Mouse (Mus musculus) large intestine, adult 2 months (tissue): ENCODE results near the gene Iars2. TPM values are rescaled to one million over a fixed set of nuclear protein-coding genes. Genes with fewer than 3 reads are reported as not detected.
"Not testable (repeated sequence)": the region's sequence is repeated elsewhere in the genome, so short reads cannot be mapped to it uniquely, and the experiment has no call there.

Source experiments
- DNase-seq: peaks from one replicate; pipeline ENCODE4 v3.0.0-alpha.2; 2012; ENCODE audit warnings: low read depth, low spot score
- WGBS: fragments of 180-500 bp; shearing (Covaris S2); methylation state at CpG from one replicate; pipeline ENCODE4 v1.1.7; 2018; 5-methylcytosine and 5-hydroxymethylcytosine counted together
- polyA plus RNA-seq: library from polyadenylated mRNA; depleted of rRNA; stranded (reverse); fragments of >200 nt; gene quantifications from 2 replicates; pipeline ENCODE4 v1.2.3, GENCODE M21; 2012

The Iars2 gene
- polyA plus RNA-seq, 1 experiment: 19.5 TPM

DNA sequence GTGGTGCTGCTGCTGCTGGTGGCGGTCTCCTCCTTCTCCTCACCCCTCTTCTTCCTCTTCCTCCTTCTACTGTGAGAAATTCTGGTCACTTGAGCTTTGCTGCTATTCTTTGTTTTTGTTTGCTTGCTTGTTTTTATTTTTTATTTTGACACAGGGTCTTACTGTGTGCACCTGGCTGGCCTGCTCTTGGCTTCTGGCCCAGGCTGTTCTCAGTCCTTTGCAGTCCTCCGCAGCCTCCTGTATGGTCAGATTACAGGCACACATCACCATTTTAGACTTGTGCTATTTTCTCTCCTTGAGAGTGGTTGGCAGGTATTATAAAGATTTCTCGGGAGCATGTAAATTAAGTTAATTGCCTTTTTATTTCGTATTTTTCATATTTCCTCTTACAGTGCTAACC, 4.9 kb upstream of the Iars2 start:
- no peak for DNase-seq
- WGBS: 73% methylated on average over 4 of the region's 4 CpGs

DNA sequence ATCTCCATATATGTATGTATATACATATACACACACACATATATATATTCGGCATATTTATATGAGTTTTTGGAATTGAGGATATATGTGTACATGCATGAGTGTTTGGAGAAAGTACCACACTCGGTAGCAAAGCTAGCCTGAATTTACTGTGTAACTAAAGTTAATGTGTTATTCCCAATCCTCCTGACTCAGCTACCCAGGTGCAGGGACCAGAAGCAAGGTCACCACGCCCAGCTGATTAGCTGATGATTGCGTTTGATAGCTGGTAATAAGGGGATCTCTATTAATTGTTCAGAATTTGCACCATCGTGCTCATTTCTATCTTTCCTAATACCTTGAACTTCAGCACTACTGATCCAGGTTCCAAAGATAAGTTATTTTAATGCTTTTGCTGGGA, 4.5 kb upstream of the Iars2 start:
- 53% methylated on average over 5 of the region's 5 CpGs for WGBS
- DNase-seq: no peak

DNA sequence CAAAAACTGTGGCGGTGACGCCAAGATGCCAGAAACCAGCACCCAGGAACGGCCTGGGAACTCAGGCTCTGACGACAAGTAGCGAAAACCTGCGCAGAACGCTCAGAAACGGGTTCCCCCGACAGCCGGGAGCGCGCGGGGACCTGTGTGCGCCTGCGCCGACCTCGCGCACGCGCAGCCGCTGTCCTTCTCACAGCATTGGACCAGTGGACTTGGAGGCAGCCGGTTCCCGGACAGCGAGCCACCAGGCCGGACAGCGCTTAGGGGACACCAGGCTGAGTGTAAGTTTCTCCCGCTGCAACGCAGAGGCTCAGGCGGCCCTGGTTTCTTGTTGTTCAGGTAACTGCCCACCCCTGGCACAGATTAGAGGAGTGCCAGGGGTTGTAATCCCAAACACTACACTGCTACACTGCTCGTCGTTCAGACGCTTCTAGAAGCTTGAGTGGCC, 2.8 kb upstream of the Iars2 start, which contains the start of gene Bpnt1:
Bpnt1 (plus strand) TSS at position 167 of the 448 bp plus-strand sequence.
- WGBS: under 1% methylated on average over 32 of the region's 32 CpGs

DNA sequence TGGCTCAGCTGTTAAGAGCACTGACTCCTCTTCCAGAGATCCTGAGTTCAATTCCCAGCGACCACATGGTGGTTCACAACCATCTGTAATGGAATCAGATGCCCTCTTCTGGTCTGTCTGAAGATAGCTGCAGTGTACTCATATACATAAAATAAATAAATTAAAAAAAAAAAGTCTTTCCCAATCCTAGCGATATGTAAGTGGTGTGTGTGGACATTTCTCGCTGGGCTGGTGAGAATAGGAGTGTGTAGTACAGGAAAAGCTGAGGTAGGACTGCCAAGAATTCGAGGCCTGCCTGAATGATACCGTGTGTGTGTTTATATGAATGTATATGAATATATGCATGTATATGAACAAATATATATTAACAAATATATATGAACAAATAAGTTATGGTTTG, 2.2 kb upstream of the Iars2 start:
- 43% methylated on average over 5 of the region's 5 CpGs for WGBS
- DNase-seq: no peak

More for the DNA sequence above, 2.8 kb upstream of the Iars2 start, which contains the start of gene Bpnt1:
- no peak for DNase-seq

DNA sequence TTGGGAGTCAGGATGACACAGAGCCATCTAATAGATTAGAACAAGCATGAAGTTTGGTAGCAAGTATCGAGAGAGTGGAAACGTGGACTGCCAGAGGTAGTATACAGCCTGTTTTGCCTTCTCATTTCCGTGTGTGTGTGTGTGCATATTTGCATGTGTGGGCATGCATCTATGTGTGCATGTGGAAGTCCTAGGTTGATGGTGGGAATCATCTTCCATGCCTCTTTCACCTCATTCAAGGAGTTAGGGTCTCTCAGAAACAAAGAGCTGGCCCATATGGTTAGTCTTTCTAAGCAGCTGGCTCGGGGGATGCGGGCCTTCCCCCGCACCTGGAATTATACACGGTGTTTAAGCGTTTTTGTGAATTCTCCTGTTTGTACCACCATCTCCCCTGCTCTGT, 655 bp upstream of the Iars2 start:
- WGBS: 92% methylated on average over 8 of the region's 8 CpGs
- DNase-seq: no peak

DNA sequence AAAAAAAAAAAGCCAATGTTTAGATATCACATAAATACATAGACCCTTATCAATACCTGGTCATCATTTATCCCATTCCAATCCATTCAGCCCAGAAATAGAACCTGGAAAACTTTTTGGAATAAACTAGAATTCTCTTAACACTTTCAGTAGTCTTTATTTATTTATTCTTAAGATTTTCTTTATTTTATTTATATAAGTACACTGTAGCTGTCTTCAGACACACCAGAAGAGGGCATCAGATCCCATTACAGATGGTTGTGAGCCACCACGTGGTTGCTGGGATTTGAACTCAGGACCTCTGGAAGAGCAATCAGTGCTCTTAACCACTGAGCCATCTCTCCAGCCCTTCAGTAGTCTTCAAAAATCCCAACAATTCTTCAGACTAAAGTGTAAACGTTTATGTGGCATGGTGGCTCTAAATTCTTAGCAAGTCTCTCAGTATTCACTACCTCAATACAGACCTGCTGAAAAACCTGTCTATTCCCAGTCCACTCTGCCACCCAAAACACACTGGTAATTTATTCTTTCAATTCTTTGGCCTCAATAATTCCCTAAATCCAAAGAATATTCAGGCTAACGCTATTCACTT, 1.3 kb downstream of the Iars2 start:
- 41% methylated on average over 3 of the region's 3 CpGs for WGBS

DNA sequence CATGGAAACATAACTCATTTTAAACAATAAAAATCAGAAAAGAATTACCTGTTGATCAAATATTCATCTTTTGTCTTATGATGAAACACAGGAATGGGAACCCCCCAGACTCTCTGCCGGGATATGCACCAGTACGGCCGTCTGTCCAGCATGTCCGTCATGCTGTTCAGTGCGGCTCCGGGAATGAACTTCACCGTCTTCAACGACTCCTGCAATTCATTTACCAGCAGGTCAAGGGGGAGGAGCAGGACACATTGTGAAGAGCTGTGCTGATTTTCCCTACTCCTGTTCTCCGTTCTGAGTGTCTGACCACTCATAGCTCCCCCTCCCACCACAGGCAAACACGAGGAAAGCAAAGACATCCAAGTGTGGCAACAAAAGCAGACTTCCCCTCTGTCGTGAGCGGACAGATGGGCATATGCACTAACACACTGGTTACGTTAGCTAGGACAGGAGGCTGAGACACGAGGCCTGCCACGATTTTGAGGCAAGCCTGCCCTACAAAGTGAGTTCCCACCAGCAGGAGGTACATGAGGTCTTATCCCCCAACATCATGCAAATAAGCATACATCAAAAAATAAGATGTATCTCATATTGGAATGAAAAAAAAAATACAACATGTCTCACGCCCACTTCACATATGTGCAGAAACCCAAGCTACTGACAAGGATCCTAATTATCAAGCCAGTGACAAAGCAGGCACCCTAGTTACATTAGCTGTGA, 13.2 kb downstream of the Iars2 start:
- 89% methylated on average over 16 of the region's 16 CpGs for WGBS
- no peak for DNase-seq

More for the DNA sequence above, 1.3 kb downstream of the Iars2 start:
- DNase-seq: not testable (repeated sequence)

DNA sequence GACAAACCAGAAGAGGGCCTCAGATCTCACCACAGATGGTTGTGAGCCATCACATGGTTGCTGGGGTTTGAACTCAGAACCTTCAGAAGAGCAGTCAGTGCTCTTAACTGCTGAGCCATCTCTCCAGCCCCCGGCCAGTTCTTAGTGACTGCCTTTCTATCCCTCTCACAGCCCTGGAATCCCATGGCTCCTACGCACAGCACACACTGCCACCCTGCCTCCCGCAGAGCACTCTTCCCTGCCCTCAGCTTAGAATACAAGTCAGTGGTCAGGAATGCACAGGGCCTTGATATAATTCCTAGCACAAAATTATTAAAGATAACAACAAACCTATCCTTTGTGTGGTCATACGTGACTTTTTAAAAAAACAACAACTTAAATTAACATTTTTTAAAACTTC, 14.7 kb downstream of the Iars2 start:
- WGBS: 92% methylated on average over 4 of the region's 4 CpGs
- no peak for DNase-seq

DNA sequence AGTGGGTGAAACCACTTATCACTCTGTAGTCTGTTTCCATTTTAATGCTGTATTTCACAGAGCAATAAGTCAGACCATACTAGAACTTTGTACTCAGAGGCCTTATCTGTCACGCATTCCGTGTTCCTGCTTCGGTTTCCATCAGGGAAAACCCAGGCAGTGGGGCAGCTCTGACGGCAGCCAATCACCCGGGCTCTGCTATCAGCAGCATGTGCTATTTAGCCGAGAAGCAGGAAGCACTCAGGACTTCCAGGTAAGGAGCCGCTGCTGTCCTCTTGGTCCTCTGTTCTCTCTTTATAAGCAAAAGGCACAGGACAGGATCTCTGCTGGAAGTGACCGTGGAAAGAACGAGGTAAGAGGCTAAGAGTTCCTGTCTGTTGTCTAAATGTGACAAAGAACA, 17.2 kb downstream of the Iars2 start:
- 30% methylated on average over 9 of the region's 9 CpGs for WGBS
- DNase-seq: no peak

DNA sequence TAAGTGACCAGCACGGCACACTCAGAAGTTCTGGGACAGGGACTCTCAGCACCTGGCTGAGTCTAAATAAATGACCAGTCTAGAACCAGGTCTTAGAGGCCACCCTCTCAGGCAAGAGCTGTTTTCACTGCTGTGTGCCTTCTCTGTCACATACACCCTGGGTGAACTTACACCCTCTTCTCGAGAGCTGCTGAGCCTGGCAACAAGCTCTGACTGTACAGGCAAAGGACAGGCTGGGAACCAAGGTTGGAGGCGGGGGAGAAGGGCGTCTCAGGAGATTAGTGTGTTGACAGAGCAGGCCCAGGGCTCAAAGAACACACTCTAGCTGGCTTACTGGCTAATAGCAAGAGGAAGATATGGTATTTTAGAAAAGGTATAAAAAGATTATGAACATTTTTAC, 20.3 kb downstream of the Iars2 start:
- WGBS: 28% methylated on average over 4 of the region's 4 CpGs
- no peak for DNase-seq

DNA sequence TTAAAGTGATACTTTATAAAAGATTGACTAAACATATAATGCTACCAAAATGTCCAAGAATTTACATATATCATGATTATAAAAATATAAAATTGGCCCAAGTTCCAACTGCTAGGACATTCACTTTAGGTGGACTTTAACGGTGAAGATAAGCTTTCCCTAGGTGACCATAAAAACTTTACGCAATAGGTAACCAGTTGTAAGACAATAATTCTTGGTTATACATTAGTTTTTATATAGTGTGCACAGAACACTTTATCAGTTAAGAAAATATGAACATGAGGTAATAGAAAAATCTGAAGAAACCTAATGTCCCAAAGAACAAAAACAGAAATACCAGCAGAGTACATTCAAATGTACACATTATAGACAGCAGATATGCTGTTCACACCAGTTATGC, 20.9 kb downstream of the Iars2 start:
- no peak for DNase-seq
- 40% methylated on average over 2 of the region's 2 CpGs for WGBS

DNA sequence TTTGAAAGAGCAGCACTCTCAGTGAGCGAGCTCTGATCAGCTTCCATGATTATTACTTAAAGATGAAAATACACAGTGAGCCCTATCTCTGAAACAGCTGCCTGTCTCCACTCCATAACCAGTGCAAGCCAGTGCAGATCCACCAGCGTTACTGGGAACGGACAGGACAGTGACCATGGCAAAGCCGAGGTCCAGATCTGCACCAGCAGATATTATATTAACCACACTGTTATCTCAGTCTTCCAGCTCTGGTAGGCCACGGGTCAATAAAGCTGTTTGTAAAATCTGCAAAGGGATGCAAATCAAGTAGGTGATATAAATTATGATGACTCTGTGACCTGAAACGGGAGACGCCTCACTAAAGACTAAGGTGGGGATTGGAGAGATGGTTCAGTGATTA, 21.6 kb downstream of the Iars2 start:
- DNase-seq: no peak
- 48% methylated on average over 7 of the region's 7 CpGs for WGBS

DNA sequence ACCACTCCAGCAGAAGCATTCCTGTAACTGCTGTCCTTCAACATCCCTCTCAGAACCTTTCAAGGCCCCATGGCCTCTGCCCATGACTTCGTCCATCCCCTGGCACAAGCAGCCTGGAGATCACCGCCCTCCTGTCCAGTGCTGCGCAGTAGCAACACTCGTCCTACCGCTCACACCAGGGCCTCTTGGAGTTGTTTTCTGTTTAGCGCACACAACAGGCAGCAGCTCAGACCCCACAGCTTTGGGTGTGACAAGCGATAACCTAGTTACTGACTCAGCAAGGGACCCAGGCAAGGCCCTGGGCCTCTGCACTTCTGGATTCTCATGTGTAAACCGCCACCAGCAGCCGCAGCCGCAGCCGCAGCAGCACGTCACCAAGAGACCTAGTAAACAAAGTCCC, 22.4 kb downstream of the Iars2 start:
- WGBS: 97% methylated on average over 12 of the region's 12 CpGs
- no peak for DNase-seq

DNA sequence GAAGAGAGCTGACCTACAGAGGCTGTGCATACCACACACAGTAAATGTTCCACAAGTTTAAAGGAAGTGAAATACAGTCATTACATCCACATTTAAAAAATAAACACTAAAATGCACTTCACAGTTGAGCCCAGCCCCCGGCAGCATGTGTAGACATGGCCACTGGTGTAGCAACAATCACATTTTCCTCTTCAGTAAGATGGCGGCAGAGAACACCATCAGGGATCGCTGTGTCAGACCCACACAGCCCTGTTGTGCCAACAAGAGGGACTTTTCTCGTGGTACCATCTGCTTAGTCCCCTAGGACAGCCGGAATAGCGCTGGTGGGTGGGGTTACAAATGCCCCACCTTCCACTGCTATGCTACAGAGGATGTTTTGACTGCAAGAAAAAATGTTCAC, 26.4 kb downstream of the Iars2 start:
- 96% methylated on average over 6 of the region's 6 CpGs for WGBS
- DNase-seq: no peak

DNA sequence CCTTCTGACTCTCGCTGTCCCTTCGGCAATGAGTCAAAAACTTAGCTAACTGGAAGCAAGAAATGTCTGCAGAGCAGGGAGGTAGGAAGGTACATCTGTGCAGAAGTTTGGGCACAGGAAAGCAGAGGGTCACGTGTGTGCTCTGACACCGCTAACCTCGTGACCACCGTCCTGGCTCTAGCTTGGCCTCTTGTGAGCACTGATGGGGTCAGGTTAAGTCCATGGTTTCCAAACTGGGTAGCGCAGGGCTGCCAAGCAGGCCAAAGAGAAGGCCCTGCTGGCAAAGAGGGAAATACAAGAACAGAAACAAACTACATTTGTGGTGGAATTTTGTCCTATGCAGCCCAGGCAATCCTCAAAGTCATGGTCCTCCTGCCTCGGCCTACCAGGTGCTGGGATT, 30.7 kb downstream of the Iars2 start:
- DNase-seq: no peak
- 94% methylated on average over 8 of the region's 8 CpGs for WGBS

DNA sequence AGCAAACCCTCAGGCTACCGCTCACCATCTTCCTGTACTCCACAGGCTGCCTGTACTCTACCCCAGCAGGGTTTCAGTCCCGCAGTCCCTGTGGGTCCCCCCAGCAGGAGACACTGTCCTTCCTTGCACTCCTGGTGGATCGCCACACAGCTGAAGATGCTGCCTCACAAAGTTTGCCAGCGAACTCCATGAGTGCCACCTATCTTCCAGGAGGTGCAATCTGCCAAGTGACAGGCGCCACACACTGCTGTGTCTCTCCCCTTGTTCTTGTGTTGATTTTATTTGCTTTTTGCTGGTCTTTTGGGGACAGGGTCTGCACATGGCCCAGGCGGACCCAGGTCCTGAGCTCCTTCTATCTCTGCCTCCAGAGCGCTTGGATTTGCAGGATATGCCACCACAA, 32.3 kb downstream of the Iars2 start:
- 93% methylated on average over 7 of the region's 7 CpGs for WGBS
- no peak for DNase-seq

DNA sequence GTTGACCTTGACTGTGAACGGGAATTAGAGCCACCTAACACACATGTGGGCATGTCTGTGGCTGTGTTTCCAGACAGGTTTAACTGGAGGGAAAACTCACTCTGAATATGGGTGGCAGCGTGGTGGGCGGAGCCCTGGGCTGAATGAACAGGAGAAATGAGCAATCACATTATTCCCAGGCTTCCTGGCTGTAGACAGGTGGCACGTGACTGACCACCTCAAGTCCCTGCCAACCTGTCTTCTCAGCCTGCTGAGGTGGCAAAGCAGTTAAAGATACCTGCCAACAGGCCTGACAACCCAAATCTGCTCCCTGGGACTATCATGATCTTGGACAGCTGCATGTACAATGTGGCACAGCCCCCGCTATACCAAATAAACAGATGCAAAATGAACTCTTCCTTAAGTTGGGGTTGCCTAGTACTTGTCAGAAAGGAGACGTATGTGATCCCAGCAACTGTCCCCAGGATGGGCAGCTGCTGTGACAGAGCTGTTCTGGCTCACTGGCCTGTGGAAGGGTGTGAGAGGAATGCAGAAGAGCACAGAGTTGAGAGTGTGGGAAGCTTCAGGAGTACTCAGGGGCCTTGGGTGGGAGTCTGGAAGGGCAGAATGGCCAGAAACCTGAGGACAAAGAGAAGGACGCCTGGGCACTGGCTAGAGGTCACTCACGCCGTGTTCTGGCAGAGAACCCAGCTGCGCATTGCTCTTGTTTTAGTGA, 36.4 kb downstream of the Iars2 start:
- 86% methylated on average over 10 of the region's 10 CpGs for WGBS
- no peak for DNase-seq

DNA sequence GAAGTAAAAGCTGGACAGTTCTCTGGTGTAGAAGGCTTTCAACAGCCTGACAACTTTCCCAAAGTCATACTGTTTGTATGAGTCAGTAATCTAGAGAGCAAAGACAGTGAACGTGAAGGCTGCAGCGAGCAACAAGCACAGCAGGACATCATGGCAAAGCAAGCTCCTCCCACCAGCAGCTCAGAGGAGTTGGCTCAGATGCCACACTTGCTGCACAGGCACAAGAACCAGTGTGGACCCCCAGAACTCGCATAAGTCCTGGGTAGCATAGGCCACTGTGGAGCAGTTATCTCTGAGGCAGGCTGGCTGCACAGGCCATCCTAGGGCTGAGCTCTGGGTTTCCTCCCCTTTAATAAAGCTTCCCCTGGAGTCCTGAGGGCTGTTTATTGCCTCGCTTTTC, 37.9 kb downstream of the Iars2 start:
- DNase-seq: no peak
- WGBS: 96% methylated on average over 4 of the region's 4 CpGs

DNA sequence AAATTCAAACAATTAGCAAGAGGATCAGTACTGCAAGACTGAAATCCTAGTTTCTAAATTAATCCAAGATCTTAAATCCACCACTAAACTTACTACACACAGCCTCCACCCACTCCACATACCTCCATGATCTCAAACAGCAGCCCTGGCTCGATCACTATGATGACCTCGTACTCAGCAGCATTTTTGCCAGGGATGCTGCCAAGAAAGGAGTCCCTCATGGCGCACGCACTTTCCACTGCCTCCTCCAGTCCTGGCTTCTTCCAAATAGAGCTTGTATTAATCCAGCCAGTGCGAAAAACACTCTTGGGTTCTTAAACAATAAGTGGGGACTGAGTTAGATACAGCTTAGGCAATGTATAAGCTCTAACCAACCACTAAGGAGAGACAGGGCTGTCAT, 40.0 kb downstream of the Iars2 start:
- no peak for DNase-seq
- WGBS: 60% methylated on average over 5 of the region's 5 CpGs

DNA sequence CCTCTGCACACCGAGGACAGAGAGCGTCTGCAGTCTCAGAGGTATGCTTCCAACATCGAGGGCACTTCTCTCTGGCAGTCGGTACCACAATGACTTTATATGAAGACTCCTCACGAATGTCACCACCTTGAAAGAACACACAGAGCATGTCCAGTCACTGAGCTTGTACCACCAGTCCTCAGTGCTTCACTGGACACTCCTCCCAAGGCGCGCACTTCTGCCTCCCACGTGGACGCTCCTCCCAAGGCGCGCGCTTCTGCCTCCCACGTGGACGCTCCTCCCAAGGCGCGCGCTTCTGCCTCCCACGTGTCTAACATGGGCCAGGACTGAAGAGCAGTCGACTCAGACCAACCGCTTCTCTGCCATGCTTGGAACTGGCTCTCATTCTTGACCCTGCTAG, 42.1 kb downstream of the Iars2 start:
- no peak for DNase-seq
- WGBS: 90% methylated on average over 20 of the region's 20 CpGs

DNA sequence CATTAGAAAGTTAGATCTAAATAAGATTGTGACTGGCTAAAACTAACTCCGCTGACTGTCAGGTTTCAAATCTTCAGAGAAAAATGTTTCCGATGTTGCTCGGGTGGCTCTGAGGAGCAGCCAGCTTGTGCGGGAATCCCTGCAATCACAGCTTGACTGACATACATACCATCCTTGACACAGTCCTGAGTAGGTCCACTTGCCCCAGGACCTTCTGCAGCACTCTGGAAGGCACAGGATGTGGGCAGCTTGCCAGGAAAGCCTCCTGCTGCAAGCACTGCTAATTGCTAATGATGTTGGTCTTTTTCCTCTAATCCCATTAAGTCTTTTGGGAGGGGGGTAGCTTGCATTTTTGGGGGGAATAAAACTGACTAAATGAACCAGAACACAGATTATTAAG, 44.0 kb downstream of the Iars2 start:
- WGBS: 80% methylated on average over 4 of the region's 4 CpGs
- no peak for DNase-seq
